Mouse (Mus musculus) midbrain, embryonic 10.5 days (tissue): ENCODE results near the gene Fcgrt. TPM values are rescaled to one million over a fixed set of nuclear protein-coding genes. Genes with fewer than 3 reads are reported as not detected.
"Not testable (repeated sequence)": the region's sequence is repeated elsewhere in the genome, so short reads cannot be mapped to it uniquely, and the experiment has no call there.

ENCODE experiments used
- DNase-seq: peaks from one replicate; pipeline ENCODE4 v3.0.0-alpha.2; 2017; ENCODE audit warnings: low spot score
- H3K27ac ChIP-seq: fragments of 300-500 bp; sonication (generic); replicated peaks from 2 replicates; pipeline ENCODE4 v1.5.1; 2016; ENCODE audit warnings: mild to moderate bottlenecking
- H3K27me3 ChIP-seq: fragments of 300-500 bp; sonication (generic); 2 replicates; pipeline ENCODE4 v1.6.1; 2016; ENCODE audit warnings: low read depth, mild to moderate bottlenecking; ENCODE audit not compliant: poor library complexity, severe bottlenecking
- H3K36me3 ChIP-seq: fragments of 300-500 bp; sonication (generic); 2 replicates; pipeline ENCODE4 v1.6.1; 2016; ENCODE audit warnings: mild to moderate bottlenecking, moderate library complexity
- H3K4me1 ChIP-seq: fragments of 300-500 bp; sonication (generic); 2 replicates; pipeline ENCODE4 v1.6.1; 2016
- H3K4me3 ChIP-seq: fragments of 300-500 bp; sonication (generic); 2 replicates; pipeline ENCODE4 v1.5.1; 2016; ENCODE audit warnings: mild to moderate bottlenecking, moderate library complexity
- H3K9me3 ChIP-seq: fragments of 300-500 bp; sonication (generic); replicated peaks from 2 replicates; pipeline ENCODE4 v1.6.1; 2016; ENCODE audit warnings: mild to moderate bottlenecking
- WGBS: fragments of 180-500 bp; shearing (Covaris S2); methylation state at CpG from one replicate; pipeline ENCODE4 v1.1.7; 2016; 5-methylcytosine and 5-hydroxymethylcytosine counted together
- polyA plus RNA-seq: library from polyadenylated mRNA; unstranded; fragments of >200 nt; fragmentation: Nextera tagmentation; extraction: Ambion mirVana; gene quantifications from 2 replicates; pipeline ENCODE4 v1.2.1, GENCODE M21; 2016

Gene Fcgrt
- polyA plus RNA-seq, 1 experiment from 2014 or later: 12.0 TPM

DNA sequence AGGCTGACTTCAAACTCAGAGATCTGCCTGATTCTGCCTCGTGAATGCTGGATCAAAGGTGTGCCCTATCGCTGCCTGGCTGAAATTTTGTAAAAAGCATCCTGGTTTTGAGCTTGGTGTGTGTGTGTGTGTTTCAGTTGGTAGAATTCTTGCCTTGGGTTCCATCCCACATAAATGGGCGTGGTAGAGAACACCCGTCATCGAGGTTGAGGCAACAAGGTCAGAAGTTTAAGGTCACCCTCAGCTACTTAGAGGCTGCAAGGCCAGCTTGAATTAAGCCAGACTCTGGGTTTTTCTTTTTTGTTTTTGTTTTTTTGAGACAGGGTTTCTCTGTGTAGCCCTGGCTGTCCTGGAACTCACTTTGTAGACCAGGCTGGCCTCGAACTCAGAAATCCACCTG is 14.7 kb upstream of the Fcgrt start:
- no peak overlapping the region for H3K27ac ChIP-seq
- 86% methylated on average over 6 of the region's 6 CpGs for WGBS

DNA sequence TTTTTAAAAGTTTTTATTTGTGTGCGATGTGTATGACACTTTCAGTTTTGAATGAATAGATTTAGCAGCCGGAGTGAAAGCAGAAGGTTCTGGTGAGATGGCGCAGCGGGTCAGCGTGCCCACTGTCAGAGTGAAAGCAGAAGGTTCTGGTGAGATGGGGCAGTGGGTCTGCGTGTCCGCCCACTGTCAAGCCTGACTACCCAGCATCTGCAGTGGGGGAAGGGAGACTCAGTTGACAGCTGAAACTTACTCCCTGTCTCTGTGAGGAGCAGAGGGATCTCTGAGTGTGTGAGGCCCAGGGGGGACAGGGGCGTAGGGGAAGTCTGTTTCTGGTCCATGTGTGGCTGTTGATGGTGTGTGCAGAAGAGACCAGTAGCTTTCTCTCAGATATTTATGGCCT is 13.9 kb upstream of the Fcgrt start:
- WGBS: 81% methylated on average over 8 of the region's 8 CpGs
- Histone ChIP-seq H3K27me3 (no peaks in the 10 kb centered on the region), H3K4me1 (peaks cover 21% of the 10 kb centered on the region), H3K36me3 (peaks cover 52% of the 10 kb centered on the region), H3K27ac (0 out of 2 replicates have a peak overlapping the region, but pooled peaks have one; percentile 23), H3K9me3 (no peaks in the 10 kb centered on the region), H3K4me3 (no peak overlapping the region)
- DNase-seq: no peak

More for the DNA sequence above, 14.7 kb upstream of the Fcgrt start:
- DNase-seq: no peak
- Histone ChIP-seq H3K4me1 (peaks cover 28% of the 10 kb centered on the region), H3K27me3 (no peaks in the 10 kb centered on the region), H3K4me3 (no peak overlapping the region), H3K9me3 (no peaks in the 10 kb centered on the region), H3K36me3 (peaks cover 60% of the 10 kb centered on the region)

DNA sequence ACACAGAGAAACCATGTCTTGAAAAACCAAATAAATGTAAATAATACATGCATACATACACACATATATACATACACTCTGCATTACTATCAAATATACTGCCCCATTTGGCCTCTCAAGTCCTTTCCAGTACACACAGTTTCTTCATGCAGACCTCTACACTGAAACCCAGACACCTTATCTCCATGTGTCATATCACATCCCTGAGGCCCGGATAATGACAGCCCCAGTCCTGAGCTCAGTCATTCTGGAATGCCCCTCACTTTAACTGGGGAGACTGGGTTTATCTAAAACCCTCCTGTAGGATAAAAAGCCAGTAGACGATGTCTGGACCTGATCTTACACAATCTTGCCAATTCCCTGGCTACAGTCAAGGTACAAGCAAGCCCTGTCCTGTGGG is 9.8 kb upstream of the Fcgrt start:
- no peak for DNase-seq
- WGBS: 88% methylated on average over 2 of the region's 2 CpGs
- peaks cover 7% of the 10 kb centered on the region; the same call in 1 of the 2 replicates for H3K4me1 ChIP-seq
- no peaks in the 10 kb centered on the region for H3K9me3 ChIP-seq
- H3K27ac ChIP-seq: no peak overlapping the region
- no peak overlapping the region for H3K4me3 ChIP-seq
- peaks cover 12% of the 10 kb centered on the region for H3K36me3 ChIP-seq
- H3K27me3 ChIP-seq: no peaks in the 10 kb centered on the region

DNA sequence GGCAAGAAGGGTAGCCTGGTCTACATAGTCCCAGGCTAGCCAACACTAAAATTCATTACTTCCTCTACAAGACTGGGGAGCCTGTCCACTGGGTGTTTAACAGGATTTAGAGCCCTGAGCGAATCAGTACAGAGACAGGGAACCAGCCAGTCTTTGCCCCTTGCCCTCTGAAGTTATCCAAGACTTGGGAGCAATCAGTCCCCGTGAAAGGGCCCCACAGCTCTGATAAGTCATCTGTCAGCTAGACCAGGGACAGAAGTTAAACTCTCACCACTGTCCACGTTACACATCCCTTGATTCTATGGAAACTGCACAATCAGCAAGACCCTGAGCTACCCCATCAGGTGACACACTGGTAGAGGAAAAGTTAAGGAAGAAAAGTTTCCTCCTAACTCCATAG is 8.9 kb upstream of the Fcgrt start:
- Histone ChIP-seq H3K4me1 (peaks cover under 1% of the 10 kb centered on the region; the same call in 1 of the 2 replicates), H3K4me3 (no peak overlapping the region), H3K9me3 (no peaks in the 10 kb centered on the region), H3K36me3 (peaks cover 2% of the 10 kb centered on the region; the same call in 1 of the 2 replicates), H3K27me3 (no peaks in the 10 kb centered on the region), H3K27ac (no peak overlapping the region)
- DNase-seq: no peak
- 79% methylated on average over 3 of the region's 3 CpGs for WGBS

DNA sequence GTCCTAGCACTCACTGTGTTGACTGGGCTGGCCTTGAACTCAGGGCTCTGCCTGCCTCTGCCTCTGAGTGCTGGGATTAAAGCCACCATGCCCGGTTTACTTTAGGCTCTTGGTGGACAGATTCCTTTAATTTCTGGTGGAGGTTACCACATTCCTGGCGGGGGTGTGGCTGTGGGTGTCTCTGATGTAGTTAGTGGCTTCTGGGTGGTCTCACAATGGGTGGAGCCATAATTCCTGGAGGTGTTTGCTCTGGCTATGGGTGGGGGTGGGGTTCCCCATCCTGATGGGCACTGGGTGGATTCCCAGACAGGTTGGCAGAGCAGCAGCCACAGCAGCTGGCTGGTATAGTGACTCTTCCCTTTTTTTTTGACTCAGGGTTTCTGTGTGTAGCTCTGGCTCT is 8.3 kb upstream of the Fcgrt start:
- 67% methylated on average over 2 of the region's 2 CpGs for WGBS

DNA sequence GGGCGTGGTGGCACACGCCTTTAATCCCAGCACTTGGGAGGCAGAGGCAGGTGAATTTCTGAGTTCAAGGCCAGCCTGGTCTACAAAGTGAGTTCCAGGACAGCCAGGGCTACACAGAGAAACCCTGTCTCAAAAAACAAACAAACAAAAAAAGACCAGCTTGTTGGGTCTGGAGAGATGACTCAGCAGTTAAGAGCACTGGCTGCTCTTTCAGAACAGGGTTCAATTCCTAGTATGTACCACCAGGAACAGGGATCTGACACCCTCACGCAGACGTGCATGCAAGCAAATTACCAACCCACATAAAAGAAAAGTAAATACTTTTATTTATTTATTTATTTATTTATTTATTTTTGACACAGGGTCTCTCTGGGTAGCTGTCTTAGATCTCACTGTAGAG is 6.4 kb upstream of the Fcgrt start:
- not testable (repeated sequence) for H3K27ac ChIP-seq, H3K36me3 ChIP-seq, H3K9me3 ChIP-seq, DNase-seq, H3K4me3 ChIP-seq, H3K27me3 ChIP-seq
- WGBS: 92% methylated on average over 4 of the region's 4 CpGs
- peaks cover 23% of the 10 kb centered on the region for H3K4me1 ChIP-seq

More for the DNA sequence above, 8.3 kb upstream of the Fcgrt start:
- H3K9me3 ChIP-seq: no peaks in the 10 kb centered on the region
- H3K27ac ChIP-seq: no peak overlapping the region
- no peak for DNase-seq
- no peaks in the 10 kb centered on the region for H3K36me3 ChIP-seq
- H3K4me1 ChIP-seq: peaks cover 6% of the 10 kb centered on the region
- H3K4me3 ChIP-seq: no peak overlapping the region
- H3K27me3 ChIP-seq: no peaks in the 10 kb centered on the region

DNA sequence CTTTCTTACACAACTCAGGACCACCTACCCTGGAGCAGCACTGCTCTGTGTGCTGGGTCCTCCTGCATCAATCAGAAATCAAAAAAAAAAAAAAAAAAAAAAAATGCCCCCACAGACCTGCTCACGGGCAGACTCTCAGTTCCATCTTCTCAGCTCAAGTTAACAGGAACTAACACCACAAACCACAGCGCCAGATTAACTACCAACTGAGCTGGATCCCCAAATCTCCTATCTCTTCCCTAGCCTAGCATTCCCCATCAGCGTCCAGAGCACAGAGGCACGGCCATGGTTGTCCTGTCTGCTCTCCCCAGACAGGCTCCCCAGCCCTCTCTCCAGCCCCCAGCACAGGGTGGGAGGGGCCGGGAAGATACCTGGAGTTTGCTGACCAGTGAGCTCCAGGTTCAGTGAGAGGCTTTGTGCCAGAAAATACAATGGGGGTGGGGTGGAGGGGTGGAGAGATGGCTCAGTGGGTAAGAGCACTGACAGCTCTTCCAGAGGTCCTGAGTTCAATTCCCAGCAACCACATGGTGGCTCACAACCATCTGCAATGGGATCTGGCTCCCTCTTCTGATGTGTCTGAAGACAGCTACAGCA is 3.5 kb upstream of the Fcgrt start:
- no peaks in the 10 kb centered on the region for H3K27me3 ChIP-seq
- no peak overlapping the region for H3K4me3 ChIP-seq
- no peaks in the 10 kb centered on the region for H3K9me3 ChIP-seq
- 53% methylated on average over 5 of the region's 5 CpGs for WGBS
- H3K36me3 ChIP-seq: no peaks in the 10 kb centered on the region
- H3K4me1 ChIP-seq: peaks cover 37% of the 10 kb centered on the region
- no peak for DNase-seq
- peak overlapping the region; percentile 81 for H3K27ac ChIP-seq

DNA sequence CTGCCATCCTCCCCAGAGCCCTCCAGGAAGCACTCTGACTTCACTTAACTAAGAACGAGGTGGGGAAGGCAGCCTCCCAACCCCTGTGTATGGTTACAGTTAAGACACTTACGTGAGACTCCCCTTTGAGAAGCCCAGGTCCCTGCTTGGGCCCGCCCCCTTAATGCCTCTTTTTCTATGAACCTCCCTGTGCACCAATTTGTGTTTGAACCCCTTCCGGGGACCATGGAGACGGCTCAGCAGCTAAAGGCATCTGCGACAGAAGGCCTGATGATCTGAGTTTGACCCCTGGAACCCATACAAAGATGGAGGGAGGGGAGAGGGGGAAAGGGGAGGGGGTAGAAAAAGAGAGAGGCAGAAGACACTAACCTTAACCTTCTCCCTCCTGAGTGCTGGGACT is 2.8 kb upstream of the Fcgrt start:
- peak overlapping the region; percentile 35; the same call in 1 of the 2 replicates for H3K4me3 ChIP-seq
- H3K9me3 ChIP-seq: no peaks in the 10 kb centered on the region
- H3K4me1 ChIP-seq: peaks cover 37% of the 10 kb centered on the region
- no peaks in the 10 kb centered on the region for H3K27me3 ChIP-seq
- DNase-seq: peak; percentile 73
- WGBS: 20% methylated on average over 6 of the region's 6 CpGs
- peak overlapping the region; percentile 81 for H3K27ac ChIP-seq
- H3K36me3 ChIP-seq: no peaks in the 10 kb centered on the region

DNA sequence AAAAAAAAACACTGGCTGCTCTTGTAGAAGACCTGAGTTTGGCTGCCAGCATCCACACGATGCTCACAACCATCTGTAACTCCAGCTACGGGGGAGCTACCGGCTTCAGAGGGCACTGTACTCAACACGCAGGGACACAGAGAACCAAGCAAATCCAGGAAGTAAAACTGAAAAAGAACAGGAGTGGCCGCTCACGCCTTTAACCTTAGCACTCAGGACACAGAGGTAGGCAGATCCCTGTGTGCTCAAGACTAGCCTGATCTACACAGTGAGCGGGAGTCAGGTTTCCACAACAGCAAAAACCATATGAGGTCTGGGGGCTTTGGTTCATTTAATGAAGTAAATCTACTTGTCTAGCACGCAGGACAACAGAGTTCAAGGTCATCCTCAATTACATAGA is 1.8 kb upstream of the Fcgrt start:
- Histone ChIP-seq H3K4me1 (peaks cover 37% of the 10 kb centered on the region), H3K27ac (peak overlapping the region; percentile 81), H3K4me3 (no peak overlapping the region), H3K36me3 (no peaks in the 10 kb centered on the region), H3K27me3 (no peaks in the 10 kb centered on the region), H3K9me3 (no peaks in the 10 kb centered on the region)
- DNase-seq: no peak
- WGBS: 84% methylated on average over 8 of the region's 8 CpGs

DNA sequence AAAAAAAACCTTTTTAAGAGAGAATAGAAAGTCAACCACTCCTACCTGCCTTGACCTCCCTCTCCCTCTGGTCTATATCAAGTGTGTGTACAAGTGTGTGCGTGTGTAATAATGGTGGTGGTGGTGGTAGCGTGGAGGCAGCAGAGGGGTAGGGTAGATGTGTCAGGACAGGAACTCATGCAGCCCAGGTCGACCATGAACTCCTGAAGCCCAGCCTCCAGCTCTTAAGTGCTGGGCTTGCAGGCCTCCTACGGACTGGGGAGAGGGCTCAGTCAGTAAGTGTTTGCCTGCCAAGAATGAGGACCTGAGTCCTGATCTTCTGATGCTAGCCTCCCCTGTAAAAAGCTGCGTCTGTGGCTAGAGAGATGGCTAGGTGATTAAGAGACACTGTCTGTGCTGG is 1.3 kb upstream of the Fcgrt start:
- Histone ChIP-seq H3K4me1 (peaks cover 37% of the 10 kb centered on the region), H3K27me3 (no peaks in the 10 kb centered on the region), H3K4me3 (no peak overlapping the region), H3K9me3 (no peaks in the 10 kb centered on the region), H3K27ac (peak overlapping the region; percentile 81; the same call in 1 of the 2 replicates), H3K36me3 (no peaks in the 10 kb centered on the region)
- no peak for DNase-seq
- 85% methylated on average over 5 of the region's 5 CpGs for WGBS

DNA sequence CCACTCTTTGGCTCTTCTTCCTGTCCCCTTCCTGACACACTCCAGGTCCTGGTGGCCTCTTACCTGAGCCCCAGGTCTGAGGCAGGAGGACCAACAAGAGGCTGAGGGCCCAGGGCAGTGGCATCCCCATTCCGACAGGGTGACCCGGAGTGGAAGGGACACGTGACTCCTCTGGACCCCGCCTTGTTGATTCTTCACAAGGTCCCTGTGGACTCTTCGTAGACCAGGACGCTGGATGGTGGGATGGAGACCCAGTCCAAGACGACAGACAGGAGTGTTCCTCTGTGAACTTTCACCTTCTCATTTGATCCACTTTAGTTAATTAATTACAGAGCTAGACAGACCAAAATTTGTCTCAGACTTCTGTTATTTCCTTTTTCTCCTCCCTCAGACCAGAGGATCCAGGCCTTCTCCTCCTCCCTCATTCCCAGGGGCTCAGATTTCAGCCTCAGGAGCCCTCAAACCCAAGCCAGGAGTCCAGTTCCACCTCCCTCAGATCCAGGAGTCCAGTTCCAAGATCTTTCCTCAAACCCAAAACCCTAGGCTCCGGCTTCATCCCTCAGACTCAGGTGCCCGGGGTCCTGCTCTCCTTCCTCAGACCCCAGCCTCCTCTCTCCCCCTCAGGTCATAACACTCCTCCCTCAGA is 588 bp downstream of the Fcgrt start:
- WGBS: 87% methylated on average over 9 of the region's 9 CpGs
- peak overlapping the region; percentile 7; the same call in 1 of the 2 replicates for H3K27ac ChIP-seq
- no peaks in the 10 kb centered on the region for H3K9me3 ChIP-seq
- H3K27me3 ChIP-seq: no peaks in the 10 kb centered on the region
- no peak for DNase-seq
- H3K4me1 ChIP-seq: peaks cover 37% of the 10 kb centered on the region
- H3K4me3 ChIP-seq: no peak overlapping the region; the same call in 1 of the 2 replicates
- no peaks in the 10 kb centered on the region for H3K36me3 ChIP-seq

DNA sequence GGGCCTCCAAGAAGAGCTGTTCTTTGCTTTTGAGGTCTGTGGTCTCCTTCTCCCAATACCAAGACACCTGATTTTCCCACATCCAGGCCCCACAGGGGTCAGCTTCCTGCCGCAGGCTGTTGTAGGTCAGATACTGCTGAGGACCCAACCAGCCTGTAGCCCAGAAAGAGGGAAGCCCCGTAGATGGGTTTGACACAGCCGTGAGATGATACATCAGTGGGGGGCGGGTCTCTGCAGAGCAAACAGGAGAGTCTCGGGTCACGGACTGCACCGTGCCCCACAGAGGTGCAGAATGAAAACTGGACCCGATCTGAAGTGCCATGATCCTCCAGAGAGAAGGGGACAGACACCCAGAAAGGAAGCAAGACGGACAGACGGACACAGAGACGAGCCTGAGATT is 1.2 kb downstream of the Fcgrt start:
- WGBS: 90% methylated on average over 11 of the region's 11 CpGs
- no peak overlapping the region for H3K4me3 ChIP-seq

DNA sequence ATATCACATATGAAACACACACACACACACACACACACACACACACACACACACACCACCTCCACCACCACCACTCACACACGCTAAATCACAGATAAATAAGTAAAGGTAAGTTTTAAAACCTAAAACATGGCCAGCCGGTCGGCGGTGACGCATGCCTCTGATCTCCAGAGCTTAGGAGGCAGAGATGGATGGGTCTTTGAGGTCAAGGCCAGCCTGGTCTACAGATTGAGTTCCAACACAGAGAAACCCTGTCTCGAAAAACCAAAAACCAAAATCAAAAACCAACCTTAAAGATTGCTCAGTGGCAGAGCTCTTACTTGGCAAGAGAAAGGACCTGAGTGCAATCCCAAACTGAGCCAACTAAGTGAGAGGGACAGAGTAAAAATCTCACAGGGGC is 3.6 kb downstream of the Fcgrt start:
- WGBS: 95% methylated on average over 6 of the region's 6 CpGs
- H3K4me3 ChIP-seq: no peak overlapping the region
- no peaks in the 10 kb centered on the region for H3K9me3 ChIP-seq
- DNase-seq: no peak
- no peaks in the 10 kb centered on the region for H3K27me3 ChIP-seq
- H3K27ac ChIP-seq: no peak overlapping the region
- no peaks in the 10 kb centered on the region for H3K36me3 ChIP-seq
- H3K4me1 ChIP-seq: peaks cover 16% of the 10 kb centered on the region

More for the DNA sequence above, 1.2 kb downstream of the Fcgrt start:
- Histone ChIP-seq H3K9me3 (no peaks in the 10 kb centered on the region), H3K4me1 (peaks cover 36% of the 10 kb centered on the region), H3K36me3 (no peaks in the 10 kb centered on the region), H3K27me3 (no peaks in the 10 kb centered on the region), H3K27ac (no peak overlapping the region)
- no peak for DNase-seq
